Mouse (Mus musculus): ENCODE measurements around the gene Dchs1. TPM values are rescaled to one million over a fixed set of nuclear protein-coding genes. Genes with fewer than 3 reads are reported as not detected.

Gene Dchs1
- polyA plus RNA-seq, 1 experiment from 2014 or later, result 22.8 TPM

DNA sequence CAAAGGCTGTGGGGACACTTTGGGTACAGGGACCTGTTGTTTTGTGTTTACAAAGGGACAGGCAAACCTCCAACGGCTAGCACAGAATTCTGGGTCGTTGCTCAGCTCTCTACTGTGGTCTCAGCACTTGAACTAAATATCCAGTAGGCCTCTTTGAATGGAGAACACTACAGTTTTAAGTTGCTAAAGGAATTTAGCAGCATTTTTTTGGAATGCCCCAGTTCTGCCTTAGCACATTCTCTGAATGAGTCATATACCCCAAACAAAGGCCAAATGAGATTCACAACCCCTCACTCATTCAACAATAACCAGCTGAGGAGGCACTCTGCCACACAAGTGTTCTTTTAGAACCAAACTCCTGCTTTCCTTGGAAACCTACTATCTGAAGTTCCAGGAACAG is 65.5 kb downstream of the Dchs1 start:
- Histone ChIP-seq H3K9ac (ENCODE audit: low read length) (no peak overlapping the region), H3K27me3 (ENCODE audit: control insufficient read depth, insufficient read depth, low read length) (no peaks in the 10 kb centered on the region), H3K36me3 (ENCODE audit: control insufficient read depth, insufficient read depth, low read length) (no peaks in the 10 kb centered on the region), H3K4me1 (ENCODE audit: control insufficient read depth, insufficient read depth, low read length) (no peaks in the 10 kb centered on the region), H3K9me3 (ENCODE audit: control insufficient read depth, low read length) (no peaks in the 10 kb centered on the region), H3K4me3 (ENCODE audit: low read depth, low read length) (no peak overlapping the region), H3K27ac (replicated peaks; ENCODE audit: low read depth, low read length) (no peak overlapping the region), H3K4me2 (ENCODE audit: low read depth, severe bottlenecking) (no peak overlapping the region)
- 77% methylated on average over 2 of the region's 2 CpGs for WGBS
- DNase-seq (ENCODE audit: low spot score), result no peak
- ATAC-seq (ENCODE audit: insufficient number of reproducible peaks, low FRiP score, low TSS enrichment, low read depth), result no peak

DNA sequence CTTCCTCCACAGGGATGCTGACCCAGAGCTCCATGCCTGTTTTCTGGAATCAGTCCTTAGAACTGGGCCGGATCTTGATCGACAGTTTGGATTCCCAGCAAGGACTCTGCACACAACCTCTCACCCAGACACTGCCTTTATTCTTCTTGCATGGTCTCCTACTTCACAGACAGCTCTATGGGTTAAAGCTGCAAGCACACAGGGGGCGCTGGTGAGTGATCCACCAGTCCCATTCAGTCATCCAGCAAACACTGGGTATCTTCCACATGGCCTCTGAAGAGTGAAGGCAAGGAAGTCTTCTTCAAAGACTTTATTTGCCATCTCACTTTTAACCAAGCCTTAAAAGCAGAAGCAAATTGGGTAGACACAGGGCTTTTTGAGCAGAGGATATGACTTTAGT is 72.1 kb downstream of the Dchs1 start:
- Histone ChIP-seq H3K4me3 (ENCODE audit: low read depth, low read length) (no peak overlapping the region), H3K4me2 (ENCODE audit: low read depth, severe bottlenecking) (no peak overlapping the region), H3K27me3 (ENCODE audit: control insufficient read depth, insufficient read depth, low read length) (no peaks in the 10 kb centered on the region), H3K4me1 (ENCODE audit: control insufficient read depth, insufficient read depth, low read length) (no peaks in the 10 kb centered on the region), H3K9me3 (ENCODE audit: control insufficient read depth, low read length) (no peaks in the 10 kb centered on the region), H3K36me3 (ENCODE audit: control insufficient read depth, insufficient read depth, low read length) (no peaks in the 10 kb centered on the region), H3K9ac (ENCODE audit: low read length) (no peak overlapping the region), H3K27ac (replicated peaks; ENCODE audit: low read depth, low read length) (no peak overlapping the region)
- no peak for DNase-seq (ENCODE audit: low spot score)
- no peak for ATAC-seq (ENCODE audit: insufficient number of reproducible peaks, low FRiP score, low TSS enrichment, low read depth)
- 62% methylated on average over 3 of the region's 3 CpGs for WGBS

DNA sequence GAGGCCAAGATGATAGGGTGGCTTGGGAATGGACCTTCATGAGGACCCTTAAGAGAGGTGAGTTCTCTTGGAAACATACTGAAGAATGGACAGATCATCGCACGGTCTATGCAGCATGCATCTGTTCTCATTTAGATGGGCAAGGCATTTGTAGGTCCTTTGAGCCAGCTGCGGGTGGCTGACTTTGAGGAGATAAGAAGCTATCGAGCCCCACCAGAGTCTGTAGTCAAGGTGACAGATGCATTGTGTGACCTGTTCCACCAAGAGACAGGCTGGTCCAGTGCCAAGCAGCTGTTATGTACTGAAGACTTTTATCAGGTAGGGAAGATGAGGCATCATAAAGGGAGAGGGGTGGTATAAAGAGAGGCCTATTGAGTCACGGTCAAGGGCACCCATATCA is 78.7 kb downstream of the Dchs1 start:
- Histone ChIP-seq H3K4me1 (ENCODE audit: control insufficient read depth, insufficient read depth, low read length) (no peaks in the 10 kb centered on the region), H3K27ac (replicated peaks; ENCODE audit: low read depth, low read length) (no peak overlapping the region), H3K4me3 (ENCODE audit: low read depth, low read length) (no peak overlapping the region), H3K4me2 (ENCODE audit: low read depth, severe bottlenecking) (no peak overlapping the region), H3K36me3 (ENCODE audit: control insufficient read depth, insufficient read depth, low read length) (no peaks in the 10 kb centered on the region), H3K9me3 (ENCODE audit: control insufficient read depth, low read length) (no peaks in the 10 kb centered on the region), H3K9ac (ENCODE audit: low read length) (no peak overlapping the region), H3K27me3 (ENCODE audit: control insufficient read depth, insufficient read depth, low read length) (no peaks in the 10 kb centered on the region)
- DNase-seq (ENCODE audit: low spot score), result no peak
- 88% methylated on average over 5 of the region's 5 CpGs for WGBS
- no peak for ATAC-seq (ENCODE audit: insufficient number of reproducible peaks, low FRiP score, low TSS enrichment, low read depth)

- ATAC-seq (ENCODE audit: insufficient number of reproducible peaks, low FRiP score, low TSS enrichment, low read depth) (no peak), DNase-seq (ENCODE audit: low spot score) (no peak)
- no peaks in the 10 kb centered on the region for H3K36me3 ChIP-seq (ENCODE audit: control insufficient read depth, insufficient read depth, low read length)
- no peaks in the 10 kb centered on the region for H3K27me3 ChIP-seq (ENCODE audit: control insufficient read depth, insufficient read depth, low read length)
- no peaks in the 10 kb centered on the region for H3K9me3 ChIP-seq (ENCODE audit: control insufficient read depth, low read length)
- no peak overlapping the region for H3K4me2 ChIP-seq (ENCODE audit: low read depth, severe bottlenecking)
- H3K4me3 ChIP-seq (ENCODE audit: low read depth, low read length), result no peak overlapping the region
- no peak overlapping the region for H3K27ac ChIP-seq (replicated peaks; ENCODE audit: low read depth, low read length)
- 90% methylated on average over 4 of the region's 4 CpGs for WGBS
- no peak overlapping the region for H3K9ac ChIP-seq (ENCODE audit: low read length)
- no peaks in the 10 kb centered on the region for H3K4me1 ChIP-seq (ENCODE audit: control insufficient read depth, insufficient read depth, low read length)
Measured at GRCm38 (mm10) chr7:105703816-105704215, 83.6 kb downstream of the Dchs1 start.

DNA sequence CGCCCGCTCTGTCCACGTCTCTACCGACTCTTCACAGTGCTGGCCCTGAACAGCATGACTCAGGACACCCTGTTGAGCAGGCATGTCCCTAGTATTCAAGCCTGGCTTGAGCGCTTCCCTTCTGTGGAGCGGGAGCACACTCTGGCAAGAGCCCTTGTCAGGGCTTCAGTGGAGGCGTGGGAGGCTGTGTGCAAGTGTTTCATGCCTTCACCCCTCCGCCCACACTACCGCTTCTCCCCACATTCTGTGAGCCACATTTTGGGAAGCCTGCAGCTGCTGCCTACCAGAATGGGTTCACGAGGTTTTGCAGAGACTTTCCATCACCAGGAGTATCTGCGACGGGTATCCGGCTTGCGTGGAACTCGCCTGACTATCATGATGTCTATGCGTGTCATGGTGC is 84.3 kb downstream of the Dchs1 start:
- H3K9ac ChIP-seq (ENCODE audit: low read length), result no peak overlapping the region
- DNase-seq (ENCODE audit: low spot score) (no peak), ATAC-seq (ENCODE audit: insufficient number of reproducible peaks, low FRiP score, low TSS enrichment, low read depth) (no peak)
- no peaks in the 10 kb centered on the region for H3K9me3 ChIP-seq (ENCODE audit: control insufficient read depth, low read length)
- no peaks in the 10 kb centered on the region for H3K27me3 ChIP-seq (ENCODE audit: control insufficient read depth, insufficient read depth, low read length)
- no peaks in the 10 kb centered on the region for H3K36me3 ChIP-seq (ENCODE audit: control insufficient read depth, insufficient read depth, low read length)
- 84% methylated on average over 16 of the region's 16 CpGs for WGBS
- H3K4me2 ChIP-seq (ENCODE audit: low read depth, severe bottlenecking), result no peak overlapping the region
- no peak overlapping the region for H3K27ac ChIP-seq (replicated peaks; ENCODE audit: low read depth, low read length)
- no peaks in the 10 kb centered on the region for H3K4me1 ChIP-seq (ENCODE audit: control insufficient read depth, insufficient read depth, low read length)
- no peak overlapping the region for H3K4me3 ChIP-seq (ENCODE audit: low read depth, low read length)

Other genes starting within 250 kb of the Dchs1 start
- gene Smpd1, start 233.3 kb downstream of the Dchs1 start, polyA plus RNA-seq (2014; fragmentation: Nextera tagmentation; extraction: Ambion mirVana), result 31.6 and 32.6 TPM in 2 replicates
- gene Apbb1, start 206.0 kb downstream of the Dchs1 start, polyA plus RNA-seq (2014; fragmentation: Nextera tagmentation; extraction: Ambion mirVana), result 54.5 and 60.1 TPM in 2 replicates
- 0.13 TPM in 1 of 2 replicates, not detected in the other for gene Hpx, start 187.5 kb downstream of the Dchs1 start, polyA plus RNA-seq (2014; fragmentation: Nextera tagmentation; extraction: Ambion mirVana)
- gene Trim3, start 154.1 kb downstream of the Dchs1 start, polyA plus RNA-seq (2014; fragmentation: Nextera tagmentation; extraction: Ambion mirVana), result 22.7 and 25.8 TPM in 2 replicates
- gene Timm10b, start 147.6 kb downstream of the Dchs1 start, polyA plus RNA-seq (2014; fragmentation: Nextera tagmentation; extraction: Ambion mirVana), result 160 and 166 TPM in 2 replicates
- 72.6 and 80.0 TPM in 2 replicates for gene Arfip2, start 147.2 kb downstream of the Dchs1 start, polyA plus RNA-seq (2014; fragmentation: Nextera tagmentation; extraction: Ambion mirVana)
- gene Gm45799, start 147.1 kb downstream of the Dchs1 start, polyA plus RNA-seq (2014; fragmentation: Nextera tagmentation; extraction: Ambion mirVana), result 15.1 and 16.0 TPM in 2 replicates
- gene Dnhd1, start 136.8 kb downstream of the Dchs1 start, polyA plus RNA-seq (2014; fragmentation: Nextera tagmentation; extraction: Ambion mirVana), result 0.62 and 1.2 TPM in 2 replicates
- 224 and 237 TPM in 2 replicates for gene Ilk, start 51.1 kb downstream of the Dchs1 start, polyA plus RNA-seq (2014; fragmentation: Nextera tagmentation; extraction: Ambion mirVana)
- 48.4 and 50.6 TPM in 2 replicates for gene Rrp8, start 50.3 kb downstream of the Dchs1 start, polyA plus RNA-seq (2014; fragmentation: Nextera tagmentation; extraction: Ambion mirVana)
- gene Taf10, start 43.3 kb downstream of the Dchs1 start, polyA plus RNA-seq (2014; fragmentation: Nextera tagmentation; extraction: Ambion mirVana), result 166 and 179 TPM in 2 replicates
- gene Tpp1, start 35.4 kb downstream of the Dchs1 start, polyA plus RNA-seq (2014; fragmentation: Nextera tagmentation; extraction: Ambion mirVana), result 35.9 and 41.7 TPM in 2 replicates
- 319 and 328 TPM in 2 replicates for gene Mrpl17, start 23.4 kb upstream of the Dchs1 start, polyA plus RNA-seq (2014; fragmentation: Nextera tagmentation; extraction: Ambion mirVana)
- gene Gm4070, start 166.3 kb upstream of the Dchs1 start, polyA plus RNA-seq (2014; fragmentation: Nextera tagmentation; extraction: Ambion mirVana), result 0.21 TPM in 1 of 2 replicates, not detected in the other